Mouse (Mus musculus): Measurements from ENCODE around the gene Fam19a1. TPM values are rescaled to one million over a fixed set of nuclear protein-coding genes. Genes with fewer than 3 reads are reported as not detected.

The Fam19a1 gene
- polyA plus RNA-seq, 1 experiment from 2014 or later, result not detected

DNA sequence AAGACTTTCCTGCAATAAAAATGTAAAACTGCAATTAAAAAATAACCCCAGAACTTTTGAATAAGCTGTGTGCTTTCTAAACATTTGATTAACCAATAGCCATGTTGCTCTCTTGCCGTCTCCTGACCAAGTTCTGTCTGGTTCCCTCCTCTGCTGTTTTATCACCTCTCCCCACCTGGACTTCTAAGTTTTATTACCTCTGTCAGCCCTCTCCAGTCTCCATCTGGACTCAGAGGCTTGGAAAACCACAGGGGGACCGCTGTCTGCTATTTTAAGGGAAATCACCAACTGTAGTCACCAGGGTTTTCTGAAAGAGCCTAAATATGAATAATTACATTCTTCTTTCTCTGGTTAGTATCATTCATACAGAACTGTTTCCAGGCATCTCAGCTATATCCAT, 322.6 kb downstream of the Fam19a1 start:
- H3K36me3 ChIP-seq (replicated peaks; ENCODE audit: insufficient read depth, low read length), result no peaks in the 10 kb centered on the region
- no peak overlapping the region for H3K9ac ChIP-seq (replicated peaks)
- no peak for TF ChIP-seq CTCF (IDR thresholded peaks at IDR 0.05; ENCODE audit: low read depth)
- TF ChIP-seq EP300 (IDR thresholded peaks at IDR 0.05; ENCODE audit: low read depth), result no peak
- 73% methylated on average over 2 of the region's 2 CpGs for WGBS (ENCODE audit: insufficient replicate concordance)
- ATAC-seq (no peak), DNase-seq (no peak)
- H3K27ac ChIP-seq (ENCODE audit: low read depth), result no peak overlapping the region
- no peak overlapping the region for H3K4me2 ChIP-seq (ENCODE audit: low read depth, low read length)
- H3K9me3 ChIP-seq (ENCODE audit: low read length), result no peaks in the 10 kb centered on the region
- no peaks in the 10 kb centered on the region for H3K27me3 ChIP-seq (ENCODE audit: insufficient read depth, low read length)
- H3K4me3 ChIP-seq (ENCODE audit: low read depth, low read length), result no peak overlapping the region
- no peaks in the 10 kb centered on the region for H3K4me1 ChIP-seq (ENCODE audit: insufficient read depth)

DNA sequence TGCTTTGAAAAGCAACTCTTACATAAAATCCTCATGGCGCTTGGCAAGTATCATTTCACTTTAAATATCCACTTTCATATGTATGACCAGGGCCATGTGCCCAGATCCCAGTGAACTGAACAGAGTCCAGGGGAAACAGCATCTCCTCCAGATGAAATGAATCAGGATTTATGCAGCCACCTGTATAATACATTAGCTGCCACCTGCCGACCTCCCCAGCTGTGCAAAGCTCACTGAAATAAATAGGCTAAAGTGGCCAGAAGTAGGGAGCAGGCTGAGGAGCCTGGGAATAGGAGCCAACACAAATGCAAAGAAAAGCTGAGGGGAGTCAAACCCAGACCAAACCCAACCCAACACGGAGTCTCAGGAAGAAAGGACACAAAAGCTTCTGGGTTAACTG, 324.9 kb downstream of the Fam19a1 start:
- WGBS (ENCODE audit: insufficient replicate concordance), result 69% methylated on average over 3 of the region's 3 CpGs

DNA sequence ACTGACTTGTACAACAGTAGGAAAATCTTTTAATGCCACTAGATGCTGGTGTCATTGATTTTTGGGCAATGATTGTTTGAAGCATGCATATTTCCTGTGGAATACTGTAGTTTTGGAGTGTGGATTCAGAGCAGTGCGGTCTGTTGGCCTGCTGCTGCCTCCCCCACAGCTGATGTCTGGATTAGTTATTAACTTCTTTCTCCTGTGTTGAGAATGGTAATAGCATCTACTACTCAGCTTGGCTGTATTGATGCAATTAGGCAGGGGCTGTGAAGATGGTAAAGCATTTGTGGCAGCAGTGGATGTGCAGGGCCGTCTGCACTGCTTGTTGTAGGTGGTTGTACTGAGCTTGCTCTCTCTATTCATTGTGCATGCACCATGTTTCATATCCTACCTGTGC, 326.5 kb downstream of the Fam19a1 start:
- H3K27me3 ChIP-seq (ENCODE audit: insufficient read depth, low read length), result no peaks in the 10 kb centered on the region
- no peak overlapping the region for H3K4me3 ChIP-seq (ENCODE audit: low read depth, low read length)
- ATAC-seq (no peak), DNase-seq (no peak)
- no peak overlapping the region for H3K9ac ChIP-seq (replicated peaks)
- H3K4me1 ChIP-seq (ENCODE audit: insufficient read depth), result no peaks in the 10 kb centered on the region
- H3K9me3 ChIP-seq (ENCODE audit: low read length), result no peaks in the 10 kb centered on the region
- 60% methylated on average over 2 of the region's 2 CpGs for WGBS (ENCODE audit: insufficient replicate concordance)
- H3K27ac ChIP-seq (ENCODE audit: low read depth), result no peak overlapping the region
- H3K36me3 ChIP-seq (replicated peaks; ENCODE audit: insufficient read depth, low read length), result no peaks in the 10 kb centered on the region
- H3K4me2 ChIP-seq (ENCODE audit: low read depth, low read length), result no peak overlapping the region
- no peak for TF ChIP-seq EP300 (IDR thresholded peaks at IDR 0.05; ENCODE audit: low read depth)
- TF ChIP-seq CTCF (IDR thresholded peaks at IDR 0.05; ENCODE audit: low read depth), result no peak

More for the DNA sequence above, 324.9 kb downstream of the Fam19a1 start:
- Histone ChIP-seq H3K27ac (ENCODE audit: low read depth) (no peak overlapping the region), H3K4me2 (ENCODE audit: low read depth, low read length) (no peak overlapping the region), H3K9ac (replicated peaks) (no peak overlapping the region), H3K4me3 (ENCODE audit: low read depth, low read length) (no peak overlapping the region), H3K4me1 (ENCODE audit: insufficient read depth) (no peaks in the 10 kb centered on the region), H3K27me3 (ENCODE audit: insufficient read depth, low read length) (no peaks in the 10 kb centered on the region), H3K36me3 (replicated peaks; ENCODE audit: insufficient read depth, low read length) (no peaks in the 10 kb centered on the region), H3K9me3 (ENCODE audit: low read length) (no peaks in the 10 kb centered on the region)
- TF ChIP-seq EP300 (IDR thresholded peaks at IDR 0.05; ENCODE audit: low read depth) (no peak), CTCF (IDR thresholded peaks at IDR 0.05; ENCODE audit: low read depth) (no peak)
- no peak for ATAC-seq
- no peak for DNase-seq

DNA sequence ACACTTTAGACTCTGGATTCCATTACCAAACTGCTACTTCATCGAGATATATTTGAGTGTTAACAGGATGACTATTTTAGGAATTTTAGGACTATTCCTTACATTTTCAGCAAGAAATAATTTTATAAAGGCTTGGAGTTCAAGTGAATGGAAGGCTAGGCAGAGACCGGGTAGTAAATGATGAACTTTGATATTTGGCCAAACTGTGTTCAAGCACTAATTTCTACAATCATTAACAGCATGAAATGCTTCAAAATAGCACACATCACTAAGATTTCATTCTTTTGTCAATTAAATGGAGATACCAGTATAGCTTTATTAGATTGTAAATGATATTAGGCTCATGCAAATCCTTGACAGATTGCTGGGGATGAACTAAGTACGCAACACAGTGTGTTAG, 329.0 kb downstream of the Fam19a1 start:
- Histone ChIP-seq H3K27ac (ENCODE audit: low read depth) (no peak overlapping the region), H3K36me3 (replicated peaks; ENCODE audit: insufficient read depth, low read length) (no peaks in the 10 kb centered on the region), H3K4me2 (ENCODE audit: low read depth, low read length) (no peak overlapping the region), H3K27me3 (ENCODE audit: insufficient read depth, low read length) (no peaks in the 10 kb centered on the region), H3K4me1 (ENCODE audit: insufficient read depth) (no peaks in the 10 kb centered on the region), H3K9ac (replicated peaks) (no peak overlapping the region), H3K4me3 (ENCODE audit: low read depth, low read length) (no peak overlapping the region), H3K9me3 (ENCODE audit: low read length) (no peaks in the 10 kb centered on the region)
- WGBS (ENCODE audit: insufficient replicate concordance), result 71% methylated on average over 3 of the region's 3 CpGs
- ATAC-seq, result no peak
- no peak for DNase-seq
- no peak for TF ChIP-seq CTCF (IDR thresholded peaks at IDR 0.05; ENCODE audit: low read depth)
- no peak for TF ChIP-seq EP300 (IDR thresholded peaks at IDR 0.05; ENCODE audit: low read depth)

DNA sequence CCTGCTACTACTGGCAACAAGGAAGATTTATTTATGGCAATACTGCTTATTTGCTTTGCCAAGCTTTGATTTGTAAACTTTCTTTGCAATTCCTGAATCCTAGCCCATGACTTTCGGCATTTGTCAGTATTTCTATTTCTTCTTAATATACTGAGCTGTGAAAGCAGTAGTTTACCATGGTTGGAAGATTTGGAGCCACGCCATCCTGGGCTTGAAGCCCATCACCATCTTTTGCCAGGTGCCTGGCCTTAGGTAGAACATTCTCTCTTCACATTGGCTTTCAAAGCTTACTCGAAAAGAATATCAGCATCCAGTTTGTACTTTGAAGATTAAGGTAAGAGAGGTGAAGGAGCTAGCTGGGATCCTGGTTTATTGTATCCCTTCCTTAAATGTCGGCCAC, 334.5 kb downstream of the Fam19a1 start:
- no peaks in the 10 kb centered on the region for H3K9me3 ChIP-seq (ENCODE audit: low read length)
- no peaks in the 10 kb centered on the region for H3K4me1 ChIP-seq (ENCODE audit: insufficient read depth)
- 71% methylated on average over 4 of the region's 4 CpGs for WGBS (ENCODE audit: insufficient replicate concordance)
- TF ChIP-seq CTCF (IDR thresholded peaks at IDR 0.05; ENCODE audit: low read depth) (no peak), EP300 (IDR thresholded peaks at IDR 0.05; ENCODE audit: low read depth) (no peak)
- H3K27ac ChIP-seq (ENCODE audit: low read depth), result no peak overlapping the region
- no peak overlapping the region for H3K4me3 ChIP-seq (ENCODE audit: low read depth, low read length)
- H3K4me2 ChIP-seq (ENCODE audit: low read depth, low read length), result no peak overlapping the region
- ATAC-seq (no peak), DNase-seq (no peak)
- no peak overlapping the region for H3K9ac ChIP-seq (replicated peaks)
- H3K27me3 ChIP-seq (ENCODE audit: insufficient read depth, low read length), result no peaks in the 10 kb centered on the region
- no peaks in the 10 kb centered on the region for H3K36me3 ChIP-seq (replicated peaks; ENCODE audit: insufficient read depth, low read length)

DNA sequence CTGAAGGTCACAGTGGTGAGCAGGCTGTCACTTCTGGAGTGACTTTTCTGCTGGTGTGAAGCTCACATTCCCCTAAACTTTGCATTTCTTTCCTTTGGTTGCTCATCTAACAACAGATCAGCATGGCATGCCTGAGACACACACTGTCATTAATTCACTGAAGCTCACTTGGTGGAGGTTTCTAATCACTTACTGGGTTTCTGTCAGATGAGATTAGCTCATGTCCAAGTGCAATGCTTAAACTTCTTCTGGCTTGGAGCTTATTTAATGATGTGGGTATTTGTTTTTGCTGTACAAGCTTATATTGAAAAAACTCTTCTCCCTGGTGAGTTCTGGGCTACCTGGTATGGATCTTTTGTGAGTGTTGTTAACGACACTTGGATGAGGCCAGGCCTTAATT, 343.3 kb downstream of the Fam19a1 start:
- 61% methylated on average over 1 of the region's 1 CpGs for WGBS (ENCODE audit: insufficient replicate concordance)
- H3K4me1 ChIP-seq (ENCODE audit: insufficient read depth), result no peaks in the 10 kb centered on the region
- DNase-seq, result no peak
- H3K9me3 ChIP-seq (ENCODE audit: low read length), result no peaks in the 10 kb centered on the region
- H3K9ac ChIP-seq (replicated peaks), result no peak overlapping the region
- no peaks in the 10 kb centered on the region for H3K27me3 ChIP-seq (ENCODE audit: insufficient read depth, low read length)
- ATAC-seq, result no peak
- H3K4me2 ChIP-seq (ENCODE audit: low read depth, low read length), result no peak overlapping the region
- H3K4me3 ChIP-seq (ENCODE audit: low read depth, low read length), result no peak overlapping the region
- H3K36me3 ChIP-seq (replicated peaks; ENCODE audit: insufficient read depth, low read length), result no peaks in the 10 kb centered on the region
- no peak overlapping the region for H3K27ac ChIP-seq (ENCODE audit: low read depth)
- no peak for TF ChIP-seq EP300 (IDR thresholded peaks at IDR 0.05; ENCODE audit: low read depth)

DNA sequence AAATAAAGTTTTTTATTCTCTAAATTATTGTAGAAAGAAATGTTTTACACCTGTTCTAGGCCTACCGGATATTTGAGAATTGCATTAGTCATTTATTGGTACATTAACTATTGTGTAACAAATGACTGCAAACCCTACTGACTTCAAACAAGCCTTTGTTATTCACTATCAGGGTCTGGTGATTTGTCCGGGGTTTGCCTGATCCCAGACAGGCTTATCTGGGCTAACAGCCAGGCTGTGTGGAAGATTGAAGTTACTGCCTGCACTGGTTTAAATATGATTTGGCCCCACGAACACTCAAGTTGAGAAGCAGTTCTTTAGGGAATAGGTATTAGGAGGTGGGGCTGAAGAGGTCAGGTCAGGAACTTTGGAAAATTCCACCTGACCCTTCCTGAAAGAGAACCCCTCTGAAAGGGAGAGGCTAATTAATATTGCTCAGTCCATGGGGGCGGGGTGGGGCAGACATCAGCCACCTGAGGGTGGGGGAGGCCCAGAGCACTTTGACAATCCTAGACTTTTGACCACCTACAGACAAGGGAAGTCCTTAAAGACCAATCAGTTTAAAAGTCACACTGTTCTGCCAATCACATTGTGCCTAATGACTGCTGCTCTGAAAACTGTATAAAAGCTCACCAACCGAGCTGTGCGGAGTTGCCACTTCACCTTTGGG, 344.8 kb downstream of the Fam19a1 start:
- Histone ChIP-seq H3K4me1 (ENCODE audit: insufficient read depth) (no peaks in the 10 kb centered on the region), H3K9me3 (ENCODE audit: low read length) (no peaks in the 10 kb centered on the region), H3K36me3 (replicated peaks; ENCODE audit: insufficient read depth, low read length) (no peaks in the 10 kb centered on the region), H3K9ac (replicated peaks) (no peak overlapping the region), H3K4me2 (ENCODE audit: low read depth, low read length) (no peak overlapping the region), H3K27me3 (ENCODE audit: insufficient read depth, low read length) (no peaks in the 10 kb centered on the region), H3K27ac (ENCODE audit: low read depth) (no peak overlapping the region), H3K4me3 (ENCODE audit: low read depth, low read length) (no peak overlapping the region)
- WGBS (ENCODE audit: insufficient replicate concordance), result 62% methylated on average over 6 of the region's 6 CpGs
- TF ChIP-seq EP300 (IDR thresholded peaks at IDR 0.05; ENCODE audit: low read depth) (no peak), CTCF (IDR thresholded peaks at IDR 0.05; ENCODE audit: low read depth) (no peak)
- ATAC-seq (no peak), DNase-seq (no peak)

Data from liver, postnatal 0 days (tissue).